Mouse (Mus musculus): ENCODE data around the gene Slc2a13. TPM values are rescaled to one million over a fixed set of nuclear protein-coding genes. Genes with fewer than 3 reads are reported as not detected.

The Slc2a13 gene
- polyA plus RNA-seq, 1 experiment = 0.14 TPM

GRCm38 (mm10) chr15:91282822-91283221, 290.2 kb downstream of the Slc2a13 start:
- Histone ChIP-seq H3K4me1 (ENCODE audit: control insufficient read depth, insufficient read depth, low read length) (peaks cover 4% of the 10 kb centered on the region), H3K27me3 (ENCODE audit: control insufficient read depth, insufficient read depth, low read length) (no peaks in the 10 kb centered on the region), H3K27ac (ENCODE audit: control insufficient read depth, insufficient read depth, low read depth, low read length) (no peak overlapping the region), H3K36me3 (ENCODE audit: control insufficient read depth, insufficient read depth, low read length) (no peaks in the 10 kb centered on the region), H3K4me3 (ENCODE audit: control insufficient read depth, low read depth, low read length) (no peak overlapping the region)
- TF ChIP-seq POLR2A (IDR thresholded peaks at IDR 0.05; ENCODE audit: control insufficient read depth, low read depth, low read length) (no peak), CTCF (IDR thresholded peaks at IDR 0.05; ENCODE audit: control insufficient read depth, insufficient read depth, insufficient replicate concordance, low read depth, low read length) (no peak)

- Histone ChIP-seq H3K27me3 (ENCODE audit: control insufficient read depth, insufficient read depth, low read length) (no peaks in the 10 kb centered on the region), H3K4me3 (ENCODE audit: control insufficient read depth, low read depth, low read length) (no peak overlapping the region), H3K4me1 (ENCODE audit: control insufficient read depth, insufficient read depth, low read length) (peaks cover 4% of the 10 kb centered on the region), H3K36me3 (ENCODE audit: control insufficient read depth, insufficient read depth, low read length) (no peaks in the 10 kb centered on the region), H3K27ac (ENCODE audit: control insufficient read depth, insufficient read depth, low read depth, low read length) (no peak overlapping the region)
- TF ChIP-seq CTCF (IDR thresholded peaks at IDR 0.05; ENCODE audit: control insufficient read depth, insufficient read depth, insufficient replicate concordance, low read depth, low read length) (no peak), POLR2A (IDR thresholded peaks at IDR 0.05; ENCODE audit: control insufficient read depth, low read depth, low read length) (no peak)
Measured at GRCm38 (mm10) chr15:91281521-91281920, 291.5 kb downstream of the Slc2a13 start.

GRCm38 (mm10) chr15:91279571-91279970, 293.5 kb downstream of the Slc2a13 start:
- TF ChIP-seq POLR2A (IDR thresholded peaks at IDR 0.05; ENCODE audit: control insufficient read depth, low read depth, low read length) = no peak
- no peak for TF ChIP-seq CTCF (IDR thresholded peaks at IDR 0.05; ENCODE audit: control insufficient read depth, insufficient read depth, insufficient replicate concordance, low read depth, low read length)
- Histone ChIP-seq H3K36me3 (ENCODE audit: control insufficient read depth, insufficient read depth, low read length) (no peaks in the 10 kb centered on the region), H3K4me1 (ENCODE audit: control insufficient read depth, insufficient read depth, low read length) (peaks cover 2% of the 10 kb centered on the region), H3K4me3 (ENCODE audit: control insufficient read depth, low read depth, low read length) (no peak overlapping the region), H3K27me3 (ENCODE audit: control insufficient read depth, insufficient read depth, low read length) (no peaks in the 10 kb centered on the region), H3K27ac (ENCODE audit: control insufficient read depth, insufficient read depth, low read depth, low read length) (no peak overlapping the region)

GRCm38 (mm10) chr15:91275961-91276360, 297.1 kb downstream of the Slc2a13 start:
- H3K4me3 ChIP-seq (ENCODE audit: control insufficient read depth, low read depth, low read length) = no peak overlapping the region
- no peak overlapping the region for H3K27ac ChIP-seq (ENCODE audit: control insufficient read depth, insufficient read depth, low read depth, low read length)
- no peaks in the 10 kb centered on the region for H3K27me3 ChIP-seq (ENCODE audit: control insufficient read depth, insufficient read depth, low read length)
- peaks cover 5% of the 10 kb centered on the region for H3K4me1 ChIP-seq (ENCODE audit: control insufficient read depth, insufficient read depth, low read length)
- TF ChIP-seq POLR2A (IDR thresholded peaks at IDR 0.05; ENCODE audit: control insufficient read depth, low read depth, low read length) (no peak), CTCF (IDR thresholded peaks at IDR 0.05; ENCODE audit: control insufficient read depth, insufficient read depth, insufficient replicate concordance, low read depth, low read length) (no peak)
- H3K36me3 ChIP-seq (ENCODE audit: control insufficient read depth, insufficient read depth, low read length) = no peaks in the 10 kb centered on the region

- TF ChIP-seq POLR2A (IDR thresholded peaks at IDR 0.05; ENCODE audit: control insufficient read depth, low read depth, low read length) (no peak), CTCF (IDR thresholded peaks at IDR 0.05; ENCODE audit: control insufficient read depth, insufficient read depth, insufficient replicate concordance, low read depth, low read length) (no peak)
- no peak overlapping the region for H3K4me3 ChIP-seq (ENCODE audit: control insufficient read depth, low read depth, low read length)
- peaks cover 5% of the 10 kb centered on the region for H3K4me1 ChIP-seq (ENCODE audit: control insufficient read depth, insufficient read depth, low read length)
- H3K36me3 ChIP-seq (ENCODE audit: control insufficient read depth, insufficient read depth, low read length) = no peaks in the 10 kb centered on the region
- no peak overlapping the region for H3K27ac ChIP-seq (ENCODE audit: control insufficient read depth, insufficient read depth, low read depth, low read length)
- no peaks in the 10 kb centered on the region for H3K27me3 ChIP-seq (ENCODE audit: control insufficient read depth, insufficient read depth, low read length)
Measured at GRCm38 (mm10) chr15:91268532-91268931, 304.5 kb downstream of the Slc2a13 start.

- Histone ChIP-seq H3K4me3 (ENCODE audit: control insufficient read depth, low read depth, low read length) (no peak overlapping the region), H3K27me3 (ENCODE audit: control insufficient read depth, insufficient read depth, low read length) (no peaks in the 10 kb centered on the region)
- no peak for TF ChIP-seq CTCF (IDR thresholded peaks at IDR 0.05; ENCODE audit: control insufficient read depth, insufficient read depth, insufficient replicate concordance, low read depth, low read length)
Measured at GRCm38 (mm10) chr15:91263926-91264325, 309.1 kb downstream of the Slc2a13 start.

GRCm38 (mm10) chr15:91260578-91260977, 312.5 kb downstream of the Slc2a13 start:
- Histone ChIP-seq H3K27me3 (ENCODE audit: control insufficient read depth, insufficient read depth, low read length) (no peaks in the 10 kb centered on the region), H3K36me3 (ENCODE audit: control insufficient read depth, insufficient read depth, low read length) (peaks cover 4% of the 10 kb centered on the region), H3K4me1 (ENCODE audit: control insufficient read depth, insufficient read depth, low read length) (no peaks in the 10 kb centered on the region), H3K4me3 (ENCODE audit: control insufficient read depth, low read depth, low read length) (no peak overlapping the region), H3K27ac (ENCODE audit: control insufficient read depth, insufficient read depth, low read depth, low read length) (no peak overlapping the region)
- TF ChIP-seq CTCF (IDR thresholded peaks at IDR 0.05; ENCODE audit: control insufficient read depth, insufficient read depth, insufficient replicate concordance, low read depth, low read length) (no peak), POLR2A (IDR thresholded peaks at IDR 0.05; ENCODE audit: control insufficient read depth, low read depth, low read length) (no peak)

More at GRCm38 (mm10) chr15:91263926-91264325, 309.1 kb downstream of the Slc2a13 start:
- Histone ChIP-seq H3K27ac (ENCODE audit: control insufficient read depth, insufficient read depth, low read depth, low read length) (no peak overlapping the region), H3K36me3 (ENCODE audit: control insufficient read depth, insufficient read depth, low read length) (no peaks in the 10 kb centered on the region), H3K4me1 (ENCODE audit: control insufficient read depth, insufficient read depth, low read length) (no peaks in the 10 kb centered on the region)

- Histone ChIP-seq H3K4me1 (ENCODE audit: control insufficient read depth, insufficient read depth, low read length) (no peaks in the 10 kb centered on the region), H3K27me3 (ENCODE audit: control insufficient read depth, insufficient read depth, low read length) (no peaks in the 10 kb centered on the region), H3K4me3 (ENCODE audit: control insufficient read depth, low read depth, low read length) (no peak overlapping the region), H3K36me3 (ENCODE audit: control insufficient read depth, insufficient read depth, low read length) (peaks cover 4% of the 10 kb centered on the region), H3K27ac (ENCODE audit: control insufficient read depth, insufficient read depth, low read depth, low read length) (no peak overlapping the region)
- TF ChIP-seq POLR2A (IDR thresholded peaks at IDR 0.05; ENCODE audit: control insufficient read depth, low read depth, low read length) (no peak), CTCF (IDR thresholded peaks at IDR 0.05; ENCODE audit: control insufficient read depth, insufficient read depth, insufficient replicate concordance, low read depth, low read length) (no peak)
Measured at GRCm38 (mm10) chr15:91257140-91257539, 315.9 kb downstream of the Slc2a13 start.

Data from testis, adult 2 months (tissue).